Mouse (Mus musculus) layer of hippocampus, adult 2 months (tissue): ENCODE measurements around the gene Nr3c2. TPM values are rescaled to one million over a fixed set of nuclear protein-coding genes. Genes with fewer than 3 reads are reported as not detected.

Experiments
- DNase-seq, 2 experiments: peaks; one replicate each; pipeline ENCODE4 v3.0.0; 2022; ENCODE audit warnings: low spot score in 2 of 2
- H3K27ac ChIP-seq: fragments of 200-600 bp; 2 replicates; pipeline ENCODE4 v1.8.1; 2022
- H3K4me3 ChIP-seq: fragments of 200-600 bp; 2 replicates; pipeline ENCODE4 v1.8.1; 2022; ENCODE audit warnings: mild to moderate bottlenecking
- CTCF ChIP-seq: fragments of 200-600 bp; conservative IDR thresholded peaks from 2 replicates; pipeline ENCODE4 v1.8.1; 2022; ENCODE audit warnings: antibody characterized with exemption, mild to moderate bottlenecking, moderate library complexity
- total RNA-seq, 2 experiments: library from RNA; stranded (reverse); gene quantifications; 2 replicates each; pipeline ENCODE4 v1.2.3; 2021

Nr3c2 gene
- total RNA-seq, 2 experiments from 2014 or later: 153 to 168 TPM

- TF ChIP-seq CTCF: no peak
- no peak overlapping the region for H3K27ac ChIP-seq
- H3K4me3 ChIP-seq: no peak overlapping the region
- DNase-seq: no peak
These were observed 13.4 kb downstream of the Nr3c2 start for GRCm38 (mm10) chr8:76912678-76913077.

- Histone ChIP-seq H3K27ac (no peak overlapping the region), H3K4me3 (no peak overlapping the region)
- no peak for TF ChIP-seq CTCF
- no peak for DNase-seq
These were observed 14.0 kb downstream of the Nr3c2 start for GRCm38 (mm10) chr8:76913207-76913606.

GRCm38 (mm10) chr8:76915260-76915659 lies 16.0 kb downstream of the Nr3c2 start:
- TF ChIP-seq CTCF: no peak
- H3K4me3 ChIP-seq: no peak overlapping the region
- DNase-seq: no peak
- H3K27ac ChIP-seq: no peak overlapping the region

- no peak overlapping the region for H3K27ac ChIP-seq
- DNase-seq: no peak
- no peak overlapping the region for H3K4me3 ChIP-seq
- TF ChIP-seq CTCF: no peak
These were observed 20.3 kb downstream of the Nr3c2 start for GRCm38 (mm10) chr8:76919546-76919945.

DNA sequence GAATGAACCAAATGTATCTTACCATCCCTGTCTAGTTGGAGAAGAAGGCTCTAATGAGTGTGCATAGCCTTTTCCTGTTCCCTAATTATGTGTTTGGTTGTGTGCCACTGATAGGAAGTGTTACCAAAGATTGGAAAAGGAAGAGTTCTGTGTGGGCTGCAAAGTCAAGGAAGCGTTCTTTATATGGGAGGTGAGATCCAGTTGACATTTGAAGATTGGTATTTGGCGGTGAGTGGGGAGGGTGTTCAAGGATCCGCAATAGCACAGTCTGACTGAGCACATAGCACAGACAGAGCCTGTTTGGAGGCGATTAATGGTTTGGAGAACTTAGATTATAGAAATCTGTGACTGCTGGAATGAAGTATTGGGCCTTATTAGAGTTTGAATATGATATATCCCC lies 24.9 kb downstream of the Nr3c2 start:
- H3K27ac ChIP-seq: no peak overlapping the region
- TF ChIP-seq CTCF: no peak
- no peak overlapping the region for H3K4me3 ChIP-seq
- no peak for DNase-seq

DNA sequence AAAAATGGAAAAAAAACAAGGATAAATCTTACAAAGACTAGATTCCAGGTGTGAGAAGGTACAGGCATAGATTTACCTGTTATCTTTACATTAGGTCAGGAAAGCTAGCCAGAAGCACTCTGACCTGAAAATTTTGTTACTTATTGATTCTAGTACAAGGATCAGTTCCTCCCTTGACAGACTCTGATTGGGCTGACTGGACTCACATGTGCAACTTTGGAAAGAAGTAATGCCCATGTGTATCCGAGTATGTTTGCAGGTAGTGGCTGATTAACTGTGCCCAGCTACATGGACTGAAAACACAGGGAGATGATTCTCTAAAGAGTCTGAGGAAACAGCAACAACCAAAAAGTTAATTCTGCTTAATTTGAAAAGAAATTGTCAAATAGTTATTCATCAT lies 29.1 kb downstream of the Nr3c2 start:
- H3K27ac ChIP-seq: no peak overlapping the region
- H3K4me3 ChIP-seq: no peak overlapping the region
- DNase-seq: no peak
- no peak for TF ChIP-seq CTCF

GRCm38 (mm10) chr8:76928808-76929207 lies 29.6 kb downstream of the Nr3c2 start:
- no peak for DNase-seq
- no peak for TF ChIP-seq CTCF
- no peak overlapping the region for H3K27ac ChIP-seq
- H3K4me3 ChIP-seq: no peak overlapping the region

- no peak overlapping the region for H3K4me3 ChIP-seq
- no peak for DNase-seq
- H3K27ac ChIP-seq: peak overlapping the region; percentile 33
- TF ChIP-seq CTCF: no peak
These were observed 65.8 kb downstream of the Nr3c2 start for GRCm38 (mm10) chr8:76965046-76965445.

GRCm38 (mm10) chr8:76971187-76971586 lies 71.9 kb downstream of the Nr3c2 start:
- TF ChIP-seq CTCF: no peak
- DNase-seq: no peak
- Histone ChIP-seq H3K27ac (peak overlapping the region; percentile 54), H3K4me3 (no peak overlapping the region)

GRCm38 (mm10) chr8:76971761-76972404 lies 72.6 kb downstream of the Nr3c2 start:
- DNase-seq: no peak
- Histone ChIP-seq H3K27ac (peak overlapping the region; percentile 54), H3K4me3 (no peak overlapping the region)
- TF ChIP-seq CTCF: no peak

DNA sequence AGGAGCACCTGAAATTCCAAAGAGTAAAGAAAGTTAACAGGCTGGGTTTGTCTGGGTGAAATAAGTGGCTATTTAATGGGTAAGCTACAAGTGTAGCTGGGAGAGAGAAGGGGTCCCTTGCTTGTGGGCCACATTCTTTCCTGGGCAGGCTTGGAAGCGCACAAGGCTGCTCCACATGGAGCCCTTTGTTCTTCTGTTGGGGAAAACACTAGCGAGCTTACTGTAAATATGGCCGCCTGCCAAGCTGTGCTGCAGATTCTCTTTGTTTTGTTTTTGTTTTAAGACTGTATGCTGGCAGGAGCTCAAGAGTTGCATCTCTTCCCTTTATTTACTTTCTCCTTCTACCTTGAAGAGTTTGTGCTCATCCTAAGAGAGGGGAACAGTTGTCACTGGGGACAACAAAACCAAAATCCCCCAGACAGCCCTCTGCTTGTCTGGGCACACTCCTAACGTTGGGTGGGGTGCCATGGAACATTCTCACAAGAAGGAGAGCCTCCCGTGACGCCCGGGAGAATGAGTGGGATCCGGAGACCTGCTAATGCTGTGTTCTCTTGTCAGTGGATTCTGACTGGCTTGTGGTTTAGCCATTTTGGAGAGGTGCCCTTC lies 73.8 kb downstream of the Nr3c2 start:
- no peak for TF ChIP-seq CTCF
- DNase-seq: no peak
- Histone ChIP-seq H3K27ac (peak overlapping the region; percentile 8; the same call in 1 of the 2 replicates), H3K4me3 (peak overlapping the region; percentile 18; the same call in 1 of the 2 replicates)

GRCm38 (mm10) chr8:76977907-76978306 lies 78.7 kb downstream of the Nr3c2 start:
- H3K4me3 ChIP-seq: no peak overlapping the region
- no peak for DNase-seq
- no peak for TF ChIP-seq CTCF

DNA sequence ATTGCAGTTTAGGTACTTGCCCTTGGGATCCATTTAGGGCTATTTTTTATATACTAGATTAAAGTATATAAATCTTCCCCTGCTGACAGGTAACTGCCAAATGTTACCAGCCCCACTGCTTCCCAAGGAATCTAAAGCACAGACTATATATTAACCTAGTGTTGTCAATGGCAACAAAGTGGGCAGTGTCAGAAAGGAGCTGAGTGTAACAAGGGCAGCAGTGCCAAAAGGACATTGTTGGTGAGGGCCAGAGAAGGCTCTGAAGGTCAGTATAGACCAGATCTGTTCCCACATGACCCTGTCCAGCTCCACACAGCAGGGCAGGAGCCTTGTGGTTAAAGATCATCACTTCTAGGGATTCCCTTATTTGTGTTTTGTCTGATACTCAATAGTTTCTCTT lies 84.8 kb downstream of the Nr3c2 start:
- TF ChIP-seq CTCF: no peak
- DNase-seq: no peak
- Histone ChIP-seq H3K4me3 (no peak overlapping the region), H3K27ac (0 out of 2 replicates have a peak overlapping the region, but pooled peaks have one; percentile 24)

More at GRCm38 (mm10) chr8:76977907-76978306, 78.7 kb downstream of the Nr3c2 start:
- no peak overlapping the region for H3K27ac ChIP-seq

GRCm38 (mm10) chr8:76984851-76985250 lies 85.6 kb downstream of the Nr3c2 start:
- peak overlapping the region; percentile 8; the same call in 1 of the 2 replicates for H3K27ac ChIP-seq
- no peak overlapping the region for H3K4me3 ChIP-seq
- DNase-seq: no peak
- TF ChIP-seq CTCF: no peak
